Mouse (Mus musculus) neural tube, embryonic 11.5 days (tissue): Measurements from ENCODE around the gene Macrod2. TPM values are rescaled to one million over a fixed set of nuclear protein-coding genes. Genes with fewer than 3 reads are reported as not detected.

ENCODE experiments used
- ATAC-seq: fragments of 200-750 bp; cut with Nextera tagmentation; 2 replicates; pipeline ENCODE4 v1.8.0; 2017; ENCODE audit warnings: moderate number of reproducible peaks, mild to moderate bottlenecking, moderate TSS enrichment, moderate library complexity; ENCODE audit not compliant: insufficient read depth, low FRiP score, low TSS enrichment
- DNase-seq: peaks from one replicate; pipeline ENCODE4 v3.0.0-alpha.2; 2015; ENCODE audit warnings: low spot score
- H3K27ac ChIP-seq: fragments of 300-500 bp; sonication (generic); 2 replicates; pipeline ENCODE4 v1.5.1; 2014; ENCODE audit warnings: low read depth, mild to moderate bottlenecking, low read length
- H3K27me3 ChIP-seq: fragments of 300-500 bp; sonication (generic); 2 replicates; pipeline ENCODE4 v1.6.1; 2014; ENCODE audit warnings: mild to moderate bottlenecking, low read length, mixed read lengths; ENCODE audit not compliant: control insufficient read depth, insufficient read depth
- H3K36me3 ChIP-seq: fragments of 300-500 bp; sonication (generic); 2 replicates; pipeline ENCODE4 v1.6.1; 2014; ENCODE audit warnings: mild to moderate bottlenecking, low read length, moderate library complexity, mixed read lengths; ENCODE audit not compliant: control insufficient read depth, insufficient read depth
- H3K4me1 ChIP-seq: fragments of 300-500 bp; sonication (generic); 2 replicates; pipeline ENCODE4 v1.6.1; 2014; ENCODE audit warnings: low read length, mixed read lengths; ENCODE audit not compliant: control insufficient read depth, insufficient read depth
- H3K4me2 ChIP-seq: fragments of 300-500 bp; sonication (generic); 2 replicates; pipeline ENCODE4 v1.6.1; 2014; ENCODE audit warnings: low read depth, mild to moderate bottlenecking, moderate library complexity
- H3K4me3 ChIP-seq: fragments of 300-500 bp; sonication (generic); 2 replicates; pipeline ENCODE4 v1.5.1; 2014; ENCODE audit warnings: low read depth, low read length
- H3K9ac ChIP-seq: fragments of 300-500 bp; sonication (generic); 2 replicates; pipeline ENCODE4 v1.6.1; 2014; ENCODE audit warnings: mild to moderate bottlenecking, low read length
- H3K9me3 ChIP-seq: fragments of 300-500 bp; sonication (generic); 2 replicates; pipeline ENCODE4 v1.6.1; 2016; ENCODE audit warnings: low read length; ENCODE audit not compliant: control insufficient read depth
- WGBS: fragments of 180-500 bp; shearing (Covaris S2); extraction: QIAGEN DNeasy Blood & Tissue Kit; methylation state at CpG from one replicate; pipeline ENCODE4 v1.1.7; 2014; 5-methylcytosine and 5-hydroxymethylcytosine counted together
- polyA plus RNA-seq: library from polyadenylated mRNA; unstranded; fragments of >200 nt; fragmentation: Nextera tagmentation; extraction: Ambion mirVana; gene quantifications from 2 replicates; pipeline ENCODE4 v1.2.1, GENCODE M21; 2014

Macrod2 gene
- polyA plus RNA-seq, 1 experiment from 2014 or later: 46.0 TPM

DNA sequence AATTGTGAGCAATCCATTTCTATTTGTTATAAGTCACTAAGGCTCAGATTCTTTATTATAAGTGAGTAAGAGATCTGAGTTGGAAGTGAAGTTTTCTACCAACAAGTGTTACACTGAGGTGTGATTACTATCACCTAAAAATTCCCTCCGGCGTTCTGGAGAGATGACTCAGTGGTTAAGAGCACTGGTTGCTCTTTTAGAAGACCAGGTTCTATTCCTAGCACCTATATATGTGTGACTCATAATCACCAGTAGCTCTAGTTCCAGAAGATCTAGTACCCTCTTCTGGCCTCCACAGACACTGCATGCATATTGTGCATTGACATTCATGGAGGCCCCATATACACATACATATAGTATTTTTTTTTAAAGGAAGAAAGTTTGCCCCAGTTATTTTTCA is 80.7 kb downstream of the Macrod2 start:
- ATAC-seq: no peak
- Histone ChIP-seq H3K9me3 (no peaks in the 10 kb centered on the region), H3K27ac (no peak overlapping the region), H3K4me1 (no peaks in the 10 kb centered on the region), H3K9ac (no peak overlapping the region), H3K4me3 (no peak overlapping the region), H3K27me3 (no peaks in the 10 kb centered on the region), H3K36me3 (no peaks in the 10 kb centered on the region), H3K4me2 (no peak overlapping the region)
- no peak for DNase-seq
- WGBS: 78% methylated on average over 2 of the region's 2 CpGs

GRCm38 (mm10) chr2:140476891-140477290 is 81.8 kb downstream of the Macrod2 start:
- Histone ChIP-seq H3K27ac (no peak overlapping the region), H3K4me2 (no peak overlapping the region), H3K9ac (no peak overlapping the region), H3K4me1 (no peaks in the 10 kb centered on the region), H3K4me3 (no peak overlapping the region), H3K27me3 (no peaks in the 10 kb centered on the region), H3K36me3 (no peaks in the 10 kb centered on the region), H3K9me3 (no peaks in the 10 kb centered on the region)
- 87% methylated on average over 4 of the region's 4 CpGs for WGBS
- ATAC-seq: no peak
- DNase-seq: no peak

- H3K9ac ChIP-seq: no peak overlapping the region
- no peaks in the 10 kb centered on the region for H3K9me3 ChIP-seq
- ATAC-seq (no peak), DNase-seq (no peak)
- WGBS: 78% methylated on average over 2 of the region's 2 CpGs
- H3K4me3 ChIP-seq: no peak overlapping the region
- no peak overlapping the region for H3K4me2 ChIP-seq
- no peaks in the 10 kb centered on the region for H3K4me1 ChIP-seq
- no peak overlapping the region for H3K27ac ChIP-seq
- no peaks in the 10 kb centered on the region for H3K36me3 ChIP-seq
- no peaks in the 10 kb centered on the region for H3K27me3 ChIP-seq
These were observed 87.5 kb downstream of the Macrod2 start for GRCm38 (mm10) chr2:140482604-140483003.

- no peak overlapping the region for H3K9ac ChIP-seq
- 82% methylated on average over 3 of the region's 3 CpGs for WGBS
- H3K4me1 ChIP-seq: no peaks in the 10 kb centered on the region
- H3K27me3 ChIP-seq: no peaks in the 10 kb centered on the region
- no peaks in the 10 kb centered on the region for H3K9me3 ChIP-seq
- H3K27ac ChIP-seq: no peak overlapping the region
- ATAC-seq (no peak), DNase-seq (no peak)
- no peak overlapping the region for H3K4me2 ChIP-seq
- H3K4me3 ChIP-seq: no peak overlapping the region
- H3K36me3 ChIP-seq: no peaks in the 10 kb centered on the region
These were observed 102.6 kb downstream of the Macrod2 start for GRCm38 (mm10) chr2:140497688-140498087.

DNA sequence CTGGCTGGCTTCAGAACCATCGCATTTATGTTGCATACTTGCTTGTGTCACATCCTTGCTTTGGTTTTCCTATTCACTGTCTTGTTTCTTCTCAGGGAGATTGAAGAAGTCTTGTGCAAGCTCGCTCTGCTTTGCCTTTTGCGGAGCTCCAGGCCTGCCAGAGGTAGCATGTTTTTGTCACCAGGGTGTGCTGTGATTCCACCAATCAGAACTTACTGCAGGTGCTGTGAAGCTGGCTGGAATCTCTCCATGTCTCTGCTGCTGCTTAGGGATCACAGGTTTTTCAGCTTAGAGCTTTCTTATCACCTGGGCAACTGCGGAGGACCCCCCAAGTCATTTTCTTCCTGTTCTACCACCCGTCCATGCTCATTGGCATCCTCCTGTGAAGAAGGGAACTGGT is 105.8 kb downstream of the Macrod2 start:
- H3K27me3 ChIP-seq: no peaks in the 10 kb centered on the region
- ATAC-seq (no peak), DNase-seq (peak; percentile 46)
- no peaks in the 10 kb centered on the region for H3K36me3 ChIP-seq
- H3K27ac ChIP-seq: no peak overlapping the region
- H3K4me3 ChIP-seq: no peak overlapping the region
- 32% methylated on average over 5 of the region's 5 CpGs for WGBS
- H3K9ac ChIP-seq: no peak overlapping the region
- no peaks in the 10 kb centered on the region for H3K4me1 ChIP-seq
- H3K4me2 ChIP-seq: no peak overlapping the region
- no peaks in the 10 kb centered on the region for H3K9me3 ChIP-seq

- ATAC-seq (no peak), DNase-seq (no peak)
- no peak overlapping the region for H3K27ac ChIP-seq
- no peaks in the 10 kb centered on the region for H3K9me3 ChIP-seq
- no peaks in the 10 kb centered on the region for H3K4me1 ChIP-seq
- H3K27me3 ChIP-seq: no peaks in the 10 kb centered on the region
- no peak overlapping the region for H3K4me3 ChIP-seq
- 98% methylated on average over 2 of the region's 2 CpGs for WGBS
- H3K36me3 ChIP-seq: no peaks in the 10 kb centered on the region
- no peak overlapping the region for H3K9ac ChIP-seq
- H3K4me2 ChIP-seq: no peak overlapping the region
These were observed 126.4 kb downstream of the Macrod2 start for GRCm38 (mm10) chr2:140521472-140521871.

DNA sequence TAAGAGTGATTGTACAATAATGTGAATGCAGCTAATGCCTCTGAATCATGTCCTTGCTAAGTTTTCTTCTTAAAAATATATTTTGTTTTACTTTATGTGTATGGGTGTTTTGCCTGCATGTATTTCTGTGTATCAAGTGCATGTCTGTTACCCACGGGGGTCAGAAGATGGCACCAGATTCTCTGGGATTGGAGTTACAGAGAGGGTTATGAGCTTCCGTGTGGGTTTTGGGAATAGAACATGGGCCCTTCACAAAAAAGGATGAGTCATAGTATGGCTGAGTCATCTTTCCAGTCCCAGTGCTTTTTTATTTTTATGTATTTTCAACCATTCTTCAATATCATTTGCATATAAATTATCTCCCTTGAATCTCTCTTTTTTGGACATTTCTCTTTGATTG is 135.1 kb downstream of the Macrod2 start:
- Histone ChIP-seq H3K4me2 (no peak overlapping the region), H3K27me3 (no peaks in the 10 kb centered on the region), H3K36me3 (no peaks in the 10 kb centered on the region), H3K9me3 (no peaks in the 10 kb centered on the region), H3K27ac (no peak overlapping the region), H3K4me3 (no peak overlapping the region), H3K9ac (no peak overlapping the region), H3K4me1 (no peaks in the 10 kb centered on the region)
- DNase-seq (no peak), ATAC-seq (no peak)
- 70% methylated on average over 2 of the region's 2 CpGs for WGBS

DNA sequence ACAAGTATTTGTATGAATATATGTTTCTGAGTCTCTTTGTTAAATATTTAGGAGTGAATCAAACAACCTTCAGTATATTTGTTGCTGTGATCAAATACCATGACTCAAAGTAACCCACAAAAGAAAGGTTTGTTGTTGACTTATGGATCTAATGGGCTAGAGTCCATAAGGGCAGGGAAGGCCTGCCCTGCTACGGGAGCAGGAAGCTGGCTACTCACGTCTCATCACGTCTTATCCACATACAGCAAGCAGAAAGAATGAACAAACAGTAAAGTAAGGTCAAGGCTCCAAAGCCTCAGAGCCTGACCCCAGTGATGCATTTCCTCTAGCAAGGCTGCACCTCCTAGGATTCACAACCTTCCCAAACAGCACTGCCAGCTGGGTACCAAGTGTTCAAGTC is 136.9 kb downstream of the Macrod2 start:
- ATAC-seq: no peak
- Histone ChIP-seq H3K4me3 (no peak overlapping the region), H3K27ac (no peak overlapping the region), H3K36me3 (no peaks in the 10 kb centered on the region), H3K9me3 (no peaks in the 10 kb centered on the region), H3K27me3 (no peaks in the 10 kb centered on the region), H3K9ac (no peak overlapping the region), H3K4me2 (no peak overlapping the region), H3K4me1 (no peaks in the 10 kb centered on the region)
- WGBS: 77% methylated on average over 3 of the region's 3 CpGs
- DNase-seq: no peak

- DNase-seq: no peak
- H3K9ac ChIP-seq: no peak overlapping the region
- no peaks in the 10 kb centered on the region for H3K4me1 ChIP-seq
- H3K9me3 ChIP-seq: no peaks in the 10 kb centered on the region
- H3K4me3 ChIP-seq: no peak overlapping the region
- H3K36me3 ChIP-seq: no peaks in the 10 kb centered on the region
- H3K4me2 ChIP-seq: no peak overlapping the region
- no peaks in the 10 kb centered on the region for H3K27me3 ChIP-seq
- 72% methylated on average over 9 of the region's 9 CpGs for WGBS
- no peak overlapping the region for H3K27ac ChIP-seq
- ATAC-seq: no peak
These were observed 137.9 kb downstream of the Macrod2 start for GRCm38 (mm10) chr2:140532859-140533519.
